Mouse (Mus musculus) heart, postnatal 36 days (tissue): ENCODE data around the gene Cbs. TPM values are rescaled to one million over a fixed set of nuclear protein-coding genes. Genes with fewer than 3 reads are reported as not detected.
A peak's percentile ranks its signal among the peaks of the same experiment; 100 is the strongest.

ENCODE experiments used
- DNase-seq, 2 experiments: peaks; one replicate each; pipeline ENCODE4 v3.0.0; 2021 to 2022
- intact Hi-C: fragments of 180-260 bp; cut with DNase I; formaldehyde crosslinking; loops from one replicate; pipeline ENCODE4 v1.15.1; 2025
- total RNA-seq, 2 experiments: library from RNA; stranded (reverse); gene quantifications; 2 replicates each; pipeline ENCODE4 v1.2.3; 2021

Cbs gene
- total RNA-seq, 2 experiments from 2014 or later, result 3.0 to 3.6 TPM

DNA sequence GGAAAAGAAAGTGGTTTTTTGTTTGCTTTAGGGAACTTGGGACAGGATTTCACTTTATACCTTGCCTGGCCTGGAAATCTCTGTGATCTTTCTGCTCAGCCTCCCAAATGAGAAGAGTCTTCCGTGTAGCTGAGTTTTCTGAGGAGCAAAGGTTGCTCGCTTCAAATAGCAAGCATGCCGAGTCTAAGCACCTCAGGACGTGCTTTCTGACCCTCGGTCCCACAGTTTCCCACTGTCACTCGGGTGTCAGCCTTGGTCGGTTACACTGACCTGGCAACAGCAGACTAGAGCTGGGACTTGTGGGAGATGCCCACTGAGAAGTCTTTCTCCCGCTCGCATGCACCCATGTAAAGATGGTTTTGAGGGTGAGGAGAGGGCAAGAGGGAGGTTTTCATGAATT, 39.1 kb downstream of the Cbs start:
- intact Hi-C loops, result no loop called here
- DNase-seq, result no peak

- intact Hi-C loops, result no loop called here
- no peak for DNase-seq
Measured at GRCm38 (mm10) chr17:31595077-31595476, 42.0 kb downstream of the Cbs start.

GRCm38 (mm10) chr17:31594590-31594989, 42.4 kb downstream of the Cbs start:
- intact Hi-C loops, result no loop called here
- no peak for DNase-seq

- no peak for DNase-seq
- intact Hi-C loops, result no loop called here
Measured at GRCm38 (mm10) chr17:31590846-31591245, 46.2 kb downstream of the Cbs start.

DNA sequence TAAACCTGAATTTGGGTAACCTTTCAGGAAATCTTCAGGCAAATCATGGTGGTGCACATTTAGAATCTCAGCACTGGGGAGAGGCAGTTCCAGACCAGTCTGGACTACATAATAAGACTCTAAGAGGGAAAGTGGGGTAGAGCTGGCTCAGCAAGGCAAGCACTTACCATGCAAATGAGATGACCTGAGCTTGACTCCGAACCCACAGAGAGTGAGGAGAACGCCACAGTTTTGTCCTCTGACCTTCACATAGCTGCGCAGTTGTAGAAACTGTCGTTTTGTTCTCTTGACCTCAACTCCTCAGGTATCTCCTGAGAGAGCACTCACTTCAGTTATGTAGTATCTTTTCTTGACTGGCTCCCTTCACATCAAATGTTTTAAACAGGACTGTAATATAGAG, 48.3 kb downstream of the Cbs start:
- intact Hi-C loops, result no loop called here
- no peak for DNase-seq

GRCm38 (mm10) chr17:31588115-31588514, 48.9 kb downstream of the Cbs start:
- intact Hi-C loops, result no loop called here
- DNase-seq, result no peak

DNA sequence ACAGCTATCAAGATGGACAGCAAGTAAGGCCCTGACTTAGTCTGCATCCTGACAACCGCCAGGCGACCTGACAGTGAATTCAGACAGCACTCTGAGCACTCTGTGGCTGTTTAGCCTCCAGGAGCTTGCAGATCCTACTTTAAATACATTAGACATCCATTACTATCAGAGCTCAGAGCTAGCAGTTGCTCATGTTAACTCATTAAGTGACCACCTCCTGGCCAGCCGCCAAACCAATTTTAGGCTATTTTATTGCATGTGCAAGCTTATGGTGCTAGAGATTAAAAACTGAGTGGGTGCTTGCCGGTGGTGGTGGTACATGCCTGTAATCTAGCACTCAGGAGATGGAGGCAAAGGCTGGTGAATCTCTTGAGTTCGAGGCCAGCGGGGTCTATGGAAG, 53.3 kb downstream of the Cbs start:
- intact Hi-C loops, result no loop called here
- DNase-seq, result no peak

DNA sequence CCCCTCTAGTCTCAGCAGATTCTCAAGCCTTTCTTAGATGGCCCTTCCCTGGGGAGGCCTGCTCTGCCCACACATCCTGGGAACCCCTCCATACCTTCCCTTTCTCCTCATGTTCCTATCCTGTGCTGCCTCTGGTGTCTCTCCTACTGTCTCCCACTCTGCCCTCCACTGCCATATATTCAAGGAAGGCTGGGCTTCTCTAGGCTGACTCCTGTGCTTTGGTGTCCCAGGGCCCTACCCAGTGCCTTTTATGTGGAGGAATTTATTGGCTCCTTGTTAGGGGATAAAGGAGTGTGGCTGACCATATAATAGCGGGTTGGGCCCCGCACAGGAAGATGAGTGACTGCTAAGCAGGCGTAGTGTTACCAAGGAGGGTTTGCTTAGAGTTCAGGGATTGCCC, 53.9 kb downstream of the Cbs start:
- no peak for DNase-seq
- intact Hi-C loops, result no loop called here

GRCm38 (mm10) chr17:31580344-31580743, 56.7 kb downstream of the Cbs start:
- no peak for DNase-seq
- intact Hi-C loops, result no loop called here

DNA sequence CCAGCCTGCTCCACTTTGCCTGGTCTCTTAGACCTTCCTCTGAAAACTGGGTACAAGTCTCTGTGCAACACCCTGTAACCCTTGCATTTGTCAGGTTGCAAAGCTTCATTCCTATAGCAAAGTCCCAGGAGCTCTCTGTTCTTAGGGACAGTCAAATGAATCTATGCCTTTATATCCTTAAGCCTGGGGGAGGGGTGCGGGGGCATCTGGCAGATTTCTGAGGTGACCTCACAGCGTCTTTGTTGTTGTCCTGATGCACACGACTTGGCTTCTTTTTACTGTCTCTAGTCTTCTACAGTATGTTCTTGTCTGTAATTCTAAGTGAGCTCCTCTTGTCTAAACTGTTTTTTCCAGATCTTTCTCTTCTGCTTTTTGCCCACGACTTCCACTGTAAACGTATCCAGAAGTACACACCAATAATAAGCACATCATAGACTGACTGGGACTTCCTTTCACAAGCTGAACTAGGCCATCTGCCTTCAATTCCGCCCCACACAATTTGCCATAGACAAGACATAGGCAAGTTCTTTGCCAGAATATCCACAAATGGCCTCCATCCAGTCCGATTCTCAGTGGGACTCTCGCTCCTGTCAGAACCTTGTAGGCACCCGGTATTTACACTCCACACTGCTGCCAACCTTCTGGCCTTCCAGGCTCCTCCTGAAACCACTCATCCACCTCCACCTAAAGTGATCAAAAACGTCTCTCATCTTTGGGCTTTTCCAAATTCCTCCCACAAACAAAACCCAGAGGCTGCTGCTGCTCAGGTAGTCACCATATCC, 60.5 kb downstream of the Cbs start:
- intact Hi-C loops, result no loop called here
- no peak for DNase-seq

GRCm38 (mm10) chr17:31574662-31575061, 62.4 kb downstream of the Cbs start:
- DNase-seq, result no peak
- intact Hi-C loops, result no loop called here

- no peak for DNase-seq
- intact Hi-C loops, result no loop called here
Measured at GRCm38 (mm10) chr17:31571689-31572088, 65.3 kb downstream of the Cbs start.

GRCm38 (mm10) chr17:31570321-31570925, 66.6 kb downstream of the Cbs start:
- DNase-seq, result no peak
- intact Hi-C loops, result no loop called here

DNA sequence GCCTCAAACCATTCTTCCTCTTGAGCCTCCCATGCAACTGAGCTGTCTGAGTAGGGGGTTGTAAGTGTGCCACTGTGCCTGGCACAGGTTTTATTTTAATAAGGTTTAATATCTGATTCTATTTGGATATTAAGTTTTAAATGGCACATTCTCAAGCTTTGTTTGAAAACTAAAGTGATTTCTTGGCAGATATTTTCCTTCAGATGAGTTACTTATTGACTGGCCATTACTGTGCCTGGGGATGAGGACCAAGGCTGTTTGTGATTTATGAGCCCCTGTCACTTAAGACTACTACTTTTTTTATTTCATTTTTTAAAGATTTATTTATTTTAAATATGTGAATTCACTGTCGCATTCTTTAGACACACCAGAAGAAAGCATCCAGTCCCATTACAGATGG, 67.3 kb downstream of the Cbs start:
- no peak for DNase-seq
- intact Hi-C loops, result no loop called here

DNA sequence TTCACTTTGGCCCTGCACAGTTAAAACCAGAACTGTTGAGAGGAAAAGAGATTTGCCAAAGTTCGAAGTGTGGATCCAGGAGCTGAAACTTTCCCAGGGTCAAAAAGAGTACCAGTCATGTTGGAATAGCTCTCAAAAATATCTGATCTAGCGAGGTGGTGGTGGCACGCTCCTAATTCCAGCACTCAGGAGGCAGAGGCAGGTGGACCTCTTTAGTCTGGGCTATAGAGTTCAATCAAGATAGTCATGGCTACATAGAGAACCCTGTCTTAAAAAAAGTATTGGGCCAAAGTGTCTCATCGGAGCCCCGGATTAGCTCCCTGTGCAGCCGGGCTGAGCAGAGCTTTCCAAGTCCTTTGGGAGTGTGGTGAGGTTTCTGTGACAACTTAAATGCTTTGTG, 70.8 kb downstream of the Cbs start:
- intact Hi-C loops, result loop anchor here (2.0 kb wide), 1 partner anchor 93 kb away; the partner anchor contains the start of gene U2af1
- DNase-seq, result no peak

GRCm38 (mm10) chr17:31565141-31566056, 71.6 kb downstream of the Cbs start:
- intact Hi-C loops, result loop anchor here (2.0 kb wide), 2 partner anchors 53 to 93 kb away; partner anchors contain the start of gene U2af1
- peak; percentile 69 to 77 for DNase-seq

GRCm38 (mm10) chr17:31564858-31565140, 72.2 kb downstream of the Cbs start:
- DNase-seq, result no peak
- intact Hi-C loops, result loop anchor here (2.0 kb wide), 1 partner anchor 52 kb away; no protein-coding TSS in a partner anchor

DNA sequence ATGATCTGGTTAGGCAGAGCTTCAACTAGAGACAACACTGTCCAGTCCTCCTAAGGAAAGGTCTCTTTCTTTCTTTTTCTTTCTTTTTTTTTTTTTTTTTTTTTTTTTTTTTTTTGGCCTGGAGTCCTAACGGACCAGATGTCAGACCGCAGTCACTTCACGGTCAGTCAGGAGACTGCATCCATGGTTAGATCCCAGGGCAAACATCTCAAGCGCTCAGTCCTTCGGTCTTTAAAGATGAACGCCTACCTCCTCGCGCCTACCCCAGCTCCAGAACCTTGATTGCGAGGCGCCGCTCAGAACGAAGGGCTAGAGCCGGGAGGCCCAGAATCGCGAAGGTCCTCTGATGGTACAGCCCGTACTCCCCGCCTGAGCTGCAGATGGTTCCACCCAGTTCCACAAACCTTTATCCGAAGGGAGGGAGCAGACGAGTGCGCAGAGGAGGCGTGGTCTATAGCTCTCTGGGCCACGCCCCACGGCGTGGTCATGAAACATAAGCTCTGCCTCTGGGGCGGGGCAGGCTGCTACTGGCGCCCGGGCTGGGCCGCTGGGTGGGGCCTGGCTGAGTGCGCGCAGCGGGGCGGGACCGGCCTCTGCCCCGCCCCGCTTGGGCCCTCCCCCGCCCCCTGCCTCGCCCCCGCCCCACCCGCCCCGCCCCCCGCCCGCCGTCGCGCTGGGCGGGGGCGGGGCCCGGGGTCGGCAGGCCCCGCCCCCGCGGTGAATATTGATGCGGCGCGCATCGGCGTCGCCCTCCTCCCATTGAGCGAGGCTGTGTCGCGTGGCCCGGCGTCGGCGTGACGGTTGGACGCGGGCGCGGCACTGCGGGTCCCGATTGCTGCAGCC, 72.8 kb downstream of the Cbs start, which contains the start of gene Pknox1:
Gene Pknox1, plus strand, starts transcription at position 720 of the 843 bp plus-strand sequence.
- intact Hi-C loops, result loop anchor here (2.0 kb wide), 1 partner anchor 51 kb away; no protein-coding TSS in a partner anchor
- peak; percentile 96 to 98 for DNase-seq

DNA sequence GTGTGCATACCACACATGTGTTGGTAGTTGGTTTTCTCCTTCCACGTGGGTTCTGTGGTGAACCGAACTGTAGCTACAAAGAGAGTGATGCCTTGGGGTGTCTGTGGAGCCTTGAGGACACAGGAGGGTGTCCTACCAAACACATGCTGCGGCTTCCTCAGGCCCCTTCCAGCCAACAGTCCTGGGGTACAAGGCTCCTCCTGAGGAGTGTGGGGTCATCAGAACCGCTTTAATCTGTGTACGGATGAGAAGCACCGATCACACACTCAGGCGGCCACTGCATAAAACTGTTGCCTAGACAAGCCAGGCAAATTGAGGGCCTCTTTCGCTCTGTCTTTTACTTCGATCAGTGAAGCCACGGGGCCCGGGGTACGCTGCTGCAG, 73.4 kb downstream of the Cbs start:
- peak; percentile 52 to 65 for DNase-seq
- intact Hi-C loops, result loop anchor here (2.0 kb wide), 2 partner anchors 43 to 51 kb away; partner anchors contain the start of gene Ndufv3
